Mouse (Mus musculus) heart, adult 18-20 months (tissue): ENCODE data around the gene Siva1. TPM values are rescaled to one million over a fixed set of nuclear protein-coding genes. Genes with fewer than 3 reads are reported as not detected.
A peak's percentile ranks its signal among the peaks of the same experiment; 100 is the strongest.

Experiments
- DNase-seq, 2 experiments: peaks; one replicate each; pipeline ENCODE4 v3.0.0; 2021 to 2022; ENCODE audit warnings: mixed read lengths in 1 of 2
- total RNA-seq, 2 experiments: library from RNA; stranded (reverse); gene quantifications; 2 replicates each; pipeline ENCODE4 v1.2.3; 2021

Siva1 gene
- total RNA-seq, 2 experiments from 2014 or later: 31.7 to 35.2 TPM

- peak; percentile 41 to 58 for DNase-seq
Observed at GRCm38 (mm10) chr12:112658619-112659018, 14.1 kb downstream of the Siva1 start.

- DNase-seq: peak; percentile 64 to 84
Observed at GRCm38 (mm10) chr12:112659109-112659508, 14.6 kb downstream of the Siva1 start.

- DNase-seq: no peak
Observed at GRCm38 (mm10) chr12:112660576-112661326, 16.3 kb downstream of the Siva1 start.

GRCm38 (mm10) chr12:112661327-112661605, 16.8 kb downstream of the Siva1 start:
- no peak for DNase-seq

- DNase-seq: no peak
Observed at GRCm38 (mm10) chr12:112661851-112662250, 17.4 kb downstream of the Siva1 start.

GRCm38 (mm10) chr12:112663303-112663702, 18.8 kb downstream of the Siva1 start:
- DNase-seq: no peak

- DNase-seq: no peak
Observed at GRCm38 (mm10) chr12:112663716-112664115, 19.2 kb downstream of the Siva1 start.

GRCm38 (mm10) chr12:112664124-112664523, 19.6 kb downstream of the Siva1 start:
- no peak for DNase-seq

GRCm38 (mm10) chr12:112664656-112665055, 20.2 kb downstream of the Siva1 start:
- no peak for DNase-seq

GRCm38 (mm10) chr12:112665445-112665844, 21.0 kb downstream of the Siva1 start:
- peak; percentile 68 to 71 for DNase-seq

GRCm38 (mm10) chr12:112665881-112666544, 21.5 kb downstream of the Siva1 start:
- peak in 1 of 2 experiments; percentile 47 for DNase-seq

GRCm38 (mm10) chr12:112667619-112668297, 23.3 kb downstream of the Siva1 start:
- DNase-seq: peak; percentile 75 to 80

GRCm38 (mm10) chr12:112670718-112671393, 26.4 kb downstream of the Siva1 start:
- DNase-seq: peak; percentile 75 to 86

GRCm38 (mm10) chr12:112671891-112672290, 27.4 kb downstream of the Siva1 start:
- DNase-seq: no peak

- peak; percentile 50 to 66 for DNase-seq
Observed at GRCm38 (mm10) chr12:112672744-112673575, 28.5 kb downstream of the Siva1 start.

GRCm38 (mm10) chr12:112673576-112674091, 29.2 kb downstream of the Siva1 start:
- peak; percentile 65 to 67 for DNase-seq

- peak; percentile 82 to 86 for DNase-seq
Observed at GRCm38 (mm10) chr12:112674132-112675011, 29.9 kb downstream of the Siva1 start, which contains the start of gene Akt1. Gene Akt1, minus strand, starts transcription at chr12:112674884.

- DNase-seq: peak; percentile 87 to 93
Observed at GRCm38 (mm10) chr12:112675245-112676035, 31.0 kb downstream of the Siva1 start.

GRCm38 (mm10) chr12:112677076-112677475, 32.6 kb downstream of the Siva1 start:
- peak in 1 of 2 experiments; percentile 9 for DNase-seq
